Mouse (Mus musculus) C2C12 (cell line): Measurements from ENCODE around the gene Pkd1. TPM values are rescaled to one million over a fixed set of nuclear protein-coding genes. Genes with fewer than 3 reads are reported as not detected.

Experiments used
- H3K27me3 ChIP-seq: one replicate; pipeline ENCODE4 v1.6.1; 2011; ENCODE audit not compliant: control insufficient read depth, insufficient read depth, insufficient read length
- H3K36me3 ChIP-seq: one replicate; pipeline ENCODE4 v1.6.1; 2011; ENCODE audit not compliant: control insufficient read depth, insufficient read depth
- H3K4me3 ChIP-seq: one replicate; pipeline ENCODE4 v1.5.1; 2011; ENCODE audit warnings: mild to moderate bottlenecking, control low read depth; ENCODE audit not compliant: poor library complexity, insufficient read depth, severe bottlenecking
- H3K79me2 ChIP-seq: one replicate; pipeline ENCODE4 v1.6.1; 2011; ENCODE audit not compliant: control insufficient read depth, insufficient read depth
- H3K79me3 ChIP-seq: one replicate; pipeline ENCODE4 v1.6.1; 2011; ENCODE audit warnings: low read depth, control low read depth
- H3ac ChIP-seq: one replicate; pipeline ENCODE3; 2011; ENCODE audit warnings: low read depth; ENCODE audit not compliant: control insufficient read depth, insufficient read length
- CEBPB ChIP-seq: IDR thresholded peaks from one replicate; pipeline ENCODE4 v1.6.1; 2011; ENCODE audit warnings: low read depth, mild to moderate bottlenecking, control low read depth, moderate library complexity
- CTCF ChIP-seq: IDR thresholded peaks from one replicate; pipeline ENCODE4 v1.5.1; 2011; ENCODE audit not compliant: control insufficient read depth, insufficient read depth, insufficient read length
- FOSL1 ChIP-seq: IDR thresholded peaks from one replicate; pipeline ENCODE4 v1.8.0; 2011; ENCODE audit warnings: mild to moderate bottlenecking, low read length; ENCODE audit not compliant: poor library complexity, insufficient read depth, severe bottlenecking
- MAX ChIP-seq: IDR thresholded peaks from one replicate; pipeline ENCODE4 v1.6.1; 2011; ENCODE audit warnings: mild to moderate bottlenecking, control low read depth
- MYOD1 ChIP-seq: IDR thresholded peaks from one replicate; pipeline ENCODE4 v1.6.1; 2011; ENCODE audit warnings: low read depth; ENCODE audit not compliant: control insufficient read depth, insufficient read length
- MYOG ChIP-seq: IDR thresholded peaks from one replicate; pipeline ENCODE4 v1.6.1; 2011; ENCODE audit not compliant: control insufficient read depth, insufficient read length; ENCODE audit errors: extremely low read depth
- USF1 ChIP-seq: IDR thresholded peaks from one replicate; pipeline ENCODE4 v1.6.1; 2011; ENCODE audit warnings: low read depth, mild to moderate bottlenecking, control low read depth, moderate library complexity
- polyA plus RNA-seq: library from polyadenylated mRNA; unstranded; fragments of >200 nt; fragmentation: generic; extraction: Trizol; gene quantifications from one replicate; pipeline ENCODE4 v1.2.1, GENCODE M21; 2012; ENCODE audit warnings: missing spikeins

Gene Pkd1
- polyA plus RNA-seq, 1 experiment = 50.6 TPM

- Histone ChIP-seq H3K36me3 (peaks cover 17% of the 10 kb centered on the region), H3K79me3 (peaks cover 68% of the 10 kb centered on the region), H3ac (no peak overlapping the region), H3K79me2 (peaks cover 99% of the 10 kb centered on the region), H3K27me3 (no peaks in the 10 kb centered on the region), H3K4me3 (no peak overlapping the region)
- TF ChIP-seq FOSL1 (no peak), CEBPB (no peak), MYOD1 (peak; percentile 35)
Measured at GRCm38 (mm10) chr17:24559146-24559545, 9.5 kb downstream of the Pkd1 start.

GRCm38 (mm10) chr17:24560301-24561028 lies 10.8 kb downstream of the Pkd1 start:
- peaks cover 90% of the 10 kb centered on the region for H3K79me2 ChIP-seq
- H3K79me3 ChIP-seq = peaks cover 58% of the 10 kb centered on the region
- no peak for TF ChIP-seq CEBPB
- no peak for TF ChIP-seq CTCF
- TF ChIP-seq MYOD1 = no peak
- TF ChIP-seq MAX = no peak
- no peak for TF ChIP-seq FOSL1
- TF ChIP-seq USF1 = no peak
- no peak for TF ChIP-seq MYOG
- H3K4me3 ChIP-seq = no peak overlapping the region
- H3K36me3 ChIP-seq = peaks cover 23% of the 10 kb centered on the region
- H3K27me3 ChIP-seq = no peaks in the 10 kb centered on the region
- no peak overlapping the region for H3ac ChIP-seq

- Histone ChIP-seq H3K27me3 (no peaks in the 10 kb centered on the region), H3K36me3 (peaks cover 34% of the 10 kb centered on the region), H3K79me3 (peaks cover 49% of the 10 kb centered on the region), H3K79me2 (peaks cover 90% of the 10 kb centered on the region), H3ac (no peak overlapping the region), H3K4me3 (no peak overlapping the region)
- TF ChIP-seq CEBPB (no peak), MAX (no peak), MYOD1 (no peak), MYOG (no peak), FOSL1 (no peak), USF1 (no peak), CTCF (no peak)
Measured at GRCm38 (mm10) chr17:24561592-24561991, 12.0 kb downstream of the Pkd1 start.

GRCm38 (mm10) chr17:24563638-24564037 lies 14.0 kb downstream of the Pkd1 start:
- Histone ChIP-seq H3K79me3 (peaks cover 32% of the 10 kb centered on the region), H3K27me3 (no peaks in the 10 kb centered on the region), H3K4me3 (no peak overlapping the region), H3ac (no peak overlapping the region), H3K79me2 (peaks cover 80% of the 10 kb centered on the region), H3K36me3 (peaks cover 54% of the 10 kb centered on the region)
- TF ChIP-seq CTCF (no peak), MYOD1 (no peak), MAX (no peak), USF1 (no peak), MYOG (no peak), CEBPB (no peak), FOSL1 (no peak)

- H3ac ChIP-seq = no peak overlapping the region
- peaks cover 26% of the 10 kb centered on the region for H3K79me3 ChIP-seq
- no peaks in the 10 kb centered on the region for H3K27me3 ChIP-seq
- H3K4me3 ChIP-seq = no peak overlapping the region
- TF ChIP-seq MYOD1 (no peak), CTCF (no peak), MYOG (no peak), USF1 (no peak), MAX (no peak), CEBPB (no peak), FOSL1 (no peak)
- H3K36me3 ChIP-seq = peaks cover 61% of the 10 kb centered on the region
- peaks cover 72% of the 10 kb centered on the region for H3K79me2 ChIP-seq
Measured at GRCm38 (mm10) chr17:24564422-24564821, 14.8 kb downstream of the Pkd1 start.

GRCm38 (mm10) chr17:24565092-24565491 lies 15.5 kb downstream of the Pkd1 start:
- no peaks in the 10 kb centered on the region for H3K27me3 ChIP-seq
- H3ac ChIP-seq = no peak overlapping the region
- H3K36me3 ChIP-seq = peaks cover 66% of the 10 kb centered on the region
- no peak overlapping the region for H3K4me3 ChIP-seq
- TF ChIP-seq MYOD1 = no peak
- no peak for TF ChIP-seq FOSL1
- TF ChIP-seq MAX = no peak
- TF ChIP-seq CTCF = no peak
- no peak for TF ChIP-seq MYOG
- peaks cover 22% of the 10 kb centered on the region for H3K79me3 ChIP-seq
- peaks cover 66% of the 10 kb centered on the region for H3K79me2 ChIP-seq
